Mouse (Mus musculus) forebrain, embryonic 10.5 days (tissue): ENCODE measurements around the gene Rbm10. TPM values are rescaled to one million over a fixed set of nuclear protein-coding genes. Genes with fewer than 3 reads are reported as not detected.

ENCODE experiments used
- DNase-seq: peaks from one replicate; pipeline ENCODE4 v3.0.0-alpha.2; 2017; ENCODE audit warnings: low spot score; ENCODE audit errors: extremely low spot score
- H3K27ac ChIP-seq: fragments of 300-500 bp; sonication (generic); 2 replicates; pipeline ENCODE4 v1.5.1; 2016; ENCODE audit warnings: mild to moderate bottlenecking
- H3K27me3 ChIP-seq: fragments of 300-500 bp; sonication (generic); 2 replicates; pipeline ENCODE4 v1.6.1; 2016; ENCODE audit warnings: mild to moderate bottlenecking; ENCODE audit not compliant: poor library complexity, severe bottlenecking
- H3K36me3 ChIP-seq: fragments of 300-500 bp; sonication (generic); replicated peaks from 2 replicates; pipeline ENCODE4 v1.6.1; 2016; ENCODE audit warnings: mild to moderate bottlenecking, moderate library complexity
- H3K4me1 ChIP-seq: fragments of 300-500 bp; sonication (generic); 2 replicates; pipeline ENCODE4 v1.6.1; 2016
- H3K4me3 ChIP-seq: fragments of 300-500 bp; sonication (generic); 2 replicates; pipeline ENCODE4 v1.5.1; 2016; ENCODE audit warnings: mild to moderate bottlenecking, moderate library complexity
- H3K9me3 ChIP-seq: fragments of 300-500 bp; sonication (generic); 2 replicates; pipeline ENCODE4 v1.6.1; 2016; ENCODE audit warnings: mild to moderate bottlenecking, moderate library complexity
- WGBS: fragments of 180-500 bp; shearing (Covaris S2); methylation state at CpG from one replicate; pipeline ENCODE4 v1.1.7; 2016; 5-methylcytosine and 5-hydroxymethylcytosine counted together
- polyA plus RNA-seq: library from polyadenylated mRNA; unstranded; fragments of >200 nt; fragmentation: Nextera tagmentation; extraction: Ambion mirVana; gene quantifications from 2 replicates; pipeline ENCODE4 v1.2.1, GENCODE M21; 2016

The Rbm10 gene
- polyA plus RNA-seq, 1 experiment from 2014 or later = 110 TPM

DNA sequence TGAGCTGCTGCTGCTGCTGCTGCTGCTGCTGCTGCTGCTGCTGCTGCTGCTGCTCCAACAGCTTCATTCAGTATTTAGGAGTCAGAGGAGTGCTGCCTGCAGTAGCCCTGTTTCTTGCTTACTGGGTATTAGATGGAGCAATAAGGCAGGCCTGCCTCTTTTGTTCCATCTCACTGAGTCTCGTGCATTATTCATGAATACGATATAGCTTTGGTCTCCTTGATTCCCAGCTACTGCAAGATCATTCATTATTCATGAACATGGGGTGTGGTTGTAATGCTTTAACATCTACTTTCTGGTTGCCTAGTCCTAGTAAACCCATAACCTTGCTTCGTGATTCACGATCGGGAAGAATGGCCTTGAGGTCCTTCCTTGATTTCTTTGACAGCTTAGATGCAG is 45.0 kb downstream of the Rbm10 start:
- H3K9me3 ChIP-seq = no peaks in the 10 kb centered on the region
- peaks cover 10% of the 10 kb centered on the region for H3K4me1 ChIP-seq
- no peaks in the 10 kb centered on the region for H3K27me3 ChIP-seq
- peaks cover 27% of the 10 kb centered on the region for H3K36me3 ChIP-seq
- H3K4me3 ChIP-seq = peak overlapping the region; percentile 66; the same call in 1 of the 2 replicates
- no peak overlapping the region for H3K27ac ChIP-seq
- DNase-seq = no peak
- WGBS = 26% methylated on average over 5 of the region's 5 CpGs

GRCm38 (mm10) chrX:20662716-20663443 is 45.6 kb downstream of the Rbm10 start:
- peaks cover 33% of the 10 kb centered on the region for H3K36me3 ChIP-seq
- peak overlapping the region; percentile 66 for H3K4me3 ChIP-seq
- no peaks in the 10 kb centered on the region for H3K9me3 ChIP-seq
- peak overlapping the region; percentile 90 for H3K27ac ChIP-seq
- peaks cover 10% of the 10 kb centered on the region for H3K4me1 ChIP-seq
- H3K27me3 ChIP-seq = no peaks in the 10 kb centered on the region
- peak; percentile 80 for DNase-seq
- 14% methylated on average over 28 of the region's 28 CpGs for WGBS

DNA sequence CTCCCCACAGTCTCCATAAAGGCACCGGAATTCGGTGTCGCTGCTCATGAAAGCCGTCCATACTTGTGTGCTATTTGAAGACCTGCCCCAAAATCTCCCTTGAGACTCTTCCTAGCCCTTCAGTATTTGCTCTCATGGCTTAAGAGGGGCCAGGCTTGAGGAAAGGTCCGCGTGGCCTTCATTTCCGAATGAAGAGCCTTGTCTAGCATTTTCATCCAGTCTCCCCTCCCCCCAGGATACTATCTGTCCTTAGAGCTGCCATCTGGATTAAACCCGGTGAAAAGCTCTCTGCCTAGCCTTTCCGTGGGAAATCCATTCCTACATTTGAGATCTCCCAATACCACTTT is 46.1 kb downstream of the Rbm10 start:
- DNase-seq = no peak
- H3K9me3 ChIP-seq = no peaks in the 10 kb centered on the region
- H3K4me3 ChIP-seq = peak overlapping the region; percentile 66
- H3K27me3 ChIP-seq = no peaks in the 10 kb centered on the region
- WGBS = 19% methylated on average over 9 of the region's 9 CpGs
- peaks cover 38% of the 10 kb centered on the region for H3K36me3 ChIP-seq
- peaks cover 10% of the 10 kb centered on the region for H3K4me1 ChIP-seq
- H3K27ac ChIP-seq = peak overlapping the region; percentile 90

DNA sequence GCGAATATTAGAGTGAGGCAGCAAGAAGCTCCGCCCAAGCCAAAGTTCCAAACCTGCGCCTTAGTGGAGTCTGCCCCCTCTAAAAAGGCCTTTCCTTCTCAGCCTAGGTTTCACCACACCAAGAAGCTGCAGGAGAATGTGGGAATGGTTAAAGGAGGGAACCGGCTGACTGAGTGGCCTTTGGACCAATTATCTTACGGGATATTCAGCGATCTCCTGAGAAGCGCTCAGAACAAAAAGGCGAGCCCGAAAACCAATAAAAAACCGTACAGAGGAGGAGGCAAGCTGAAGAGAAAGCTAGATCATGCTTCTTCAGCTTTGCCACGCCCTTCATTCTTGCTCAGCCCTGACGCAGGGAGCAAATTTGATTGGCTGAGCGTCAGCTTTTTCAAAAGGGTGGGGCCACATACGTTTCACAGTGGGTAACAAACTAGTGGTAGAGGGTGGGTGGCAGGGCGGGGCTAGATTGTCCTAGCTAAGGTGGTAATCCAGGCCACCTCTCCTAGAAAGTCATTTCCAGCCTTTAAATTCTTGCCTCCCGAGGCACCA is 70.3 kb downstream of the Rbm10 start, which contains the start of gene Cdk16:
TSS of gene Cdk16 (plus strand) at position 436 of the 549 bp plus-strand sequence.
- Histone ChIP-seq H3K36me3 (peaks cover 31% of the 10 kb centered on the region), H3K9me3 (no peaks in the 10 kb centered on the region), H3K27me3 (no peaks in the 10 kb centered on the region), H3K4me1 (peaks cover 20% of the 10 kb centered on the region), H3K4me3 (peak within 1 kb of the TSS; percentile 67), H3K27ac (peak within 1 kb of the TSS; percentile 93)
- 16% methylated on average over 16 of the region's 16 CpGs for WGBS
- peak; percentile 80 for DNase-seq

DNA sequence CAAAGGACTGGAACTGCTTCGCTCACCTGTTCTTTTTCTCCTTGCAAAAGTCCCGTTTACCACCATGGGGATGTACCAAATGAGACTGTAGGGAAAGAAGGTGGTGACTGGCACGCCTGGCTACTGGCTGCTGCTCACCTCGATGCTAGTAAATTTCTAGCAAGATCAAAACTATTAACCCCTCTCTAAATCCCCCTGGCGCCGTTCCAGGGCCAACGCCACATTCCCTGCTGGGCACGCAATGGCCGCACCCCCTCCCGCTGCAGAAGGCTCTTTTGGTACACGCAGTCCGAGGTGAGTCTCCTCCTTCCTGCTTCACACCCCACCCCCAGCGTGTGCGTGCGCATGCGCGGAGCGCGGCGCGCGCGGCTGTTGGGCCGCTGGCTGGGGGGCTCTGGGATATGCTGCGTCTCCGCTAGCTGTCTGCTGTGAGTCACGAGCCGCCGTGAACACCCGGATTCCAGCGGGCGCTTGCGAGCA is 70.8 kb downstream of the Rbm10 start:
- no peaks in the 10 kb centered on the region for H3K27me3 ChIP-seq
- H3K4me1 ChIP-seq = peaks cover 20% of the 10 kb centered on the region
- H3K9me3 ChIP-seq = no peaks in the 10 kb centered on the region
- peak overlapping the region; percentile 93 for H3K27ac ChIP-seq
- peak; percentile 77 for DNase-seq
- WGBS = 13% methylated on average over 33 of the region's 33 CpGs
- peak overlapping the region; percentile 67 for H3K4me3 ChIP-seq
- peaks cover 31% of the 10 kb centered on the region for H3K36me3 ChIP-seq

- DNase-seq = peak; percentile 62
- Histone ChIP-seq H3K27me3 (no peaks in the 10 kb centered on the region), H3K4me1 (peaks cover 20% of the 10 kb centered on the region), H3K4me3 (peak overlapping the region; percentile 67), H3K27ac (peak overlapping the region; percentile 93), H3K9me3 (no peaks in the 10 kb centered on the region), H3K36me3 (peaks cover 31% of the 10 kb centered on the region)
- WGBS = 18% methylated on average over 29 of the region's 35 CpGs
Measured at GRCm38 (mm10) chrX:20688615-20689014, 71.3 kb downstream of the Rbm10 start.

GRCm38 (mm10) chrX:20691566-20691965 is 74.3 kb downstream of the Rbm10 start:
- no peaks in the 10 kb centered on the region for H3K27me3 ChIP-seq
- peaks cover 19% of the 10 kb centered on the region for H3K4me1 ChIP-seq
- no peak for DNase-seq
- WGBS = 77% methylated on average over 3 of the region's 3 CpGs
- no peak overlapping the region for H3K4me3 ChIP-seq
- no peaks in the 10 kb centered on the region for H3K9me3 ChIP-seq
- no peak overlapping the region for H3K27ac ChIP-seq
- peaks cover 53% of the 10 kb centered on the region for H3K36me3 ChIP-seq

DNA sequence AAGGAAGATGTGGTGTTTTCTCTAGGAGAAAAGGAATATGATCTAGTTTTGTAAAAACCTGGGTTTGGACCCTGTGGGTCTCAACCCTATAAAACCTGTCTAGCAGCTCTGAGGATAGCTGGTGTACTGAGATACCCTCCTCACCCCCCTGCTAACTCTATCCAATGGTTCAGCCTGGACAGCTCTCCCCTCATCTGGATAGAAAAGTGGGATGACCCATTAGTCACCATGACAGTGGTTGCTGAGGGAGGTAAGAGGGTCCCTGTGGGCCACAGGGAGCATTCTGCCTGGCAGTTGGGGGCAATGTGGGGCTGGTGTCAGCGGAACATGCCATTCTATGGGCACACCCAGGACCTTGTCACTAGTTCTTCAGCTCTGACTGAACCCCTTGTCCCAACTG is 75.3 kb downstream of the Rbm10 start:
- no peak for DNase-seq
- Histone ChIP-seq H3K4me1 (peaks cover 12% of the 10 kb centered on the region), H3K36me3 (peaks cover 63% of the 10 kb centered on the region), H3K27ac (no peak overlapping the region), H3K4me3 (no peak overlapping the region), H3K27me3 (no peaks in the 10 kb centered on the region), H3K9me3 (no peaks in the 10 kb centered on the region)
- WGBS = 94% methylated on average over 1 of the region's 1 CpGs

DNA sequence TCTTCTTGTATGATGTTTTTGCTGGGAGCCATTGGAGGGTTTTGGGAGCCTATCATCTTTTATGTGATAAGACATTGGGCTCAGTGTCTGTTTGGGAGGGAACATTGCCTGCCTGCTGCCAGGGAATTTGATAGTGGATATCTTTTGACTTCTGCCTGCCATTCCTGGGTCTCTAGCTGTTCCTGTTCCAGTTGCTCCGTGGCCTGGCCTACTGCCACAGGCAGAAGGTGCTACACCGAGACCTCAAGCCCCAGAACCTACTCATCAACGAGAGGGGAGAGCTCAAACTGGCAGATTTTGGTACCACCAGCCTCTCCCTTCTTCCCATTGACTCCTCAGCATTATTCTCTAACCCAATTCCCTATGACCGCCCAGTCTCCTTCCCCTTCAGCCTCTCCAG is 78.5 kb downstream of the Rbm10 start:
- peaks cover 84% of the 10 kb centered on the region for H3K36me3 ChIP-seq

More for the DNA sequence above, 78.5 kb downstream of the Rbm10 start:
- Histone ChIP-seq H3K9me3 (no peaks in the 10 kb centered on the region), H3K27ac (no peak overlapping the region), H3K4me3 (no peak overlapping the region), H3K27me3 (no peaks in the 10 kb centered on the region), H3K4me1 (no peaks in the 10 kb centered on the region)
- 92% methylated on average over 4 of the region's 4 CpGs for WGBS
- no peak for DNase-seq

Other genes with a start within 250 kb of the Rbm10 start
- 11.3 and 12.1 TPM in 2 replicates for gene Jade3, start 191.8 kb upstream of the Rbm10 start, polyA plus RNA-seq
- 0.16 and 0.17 TPM in 2 replicates for gene Rgn, start 67.7 kb upstream of the Rbm10 start, polyA plus RNA-seq
- 173 and 180 TPM in 2 replicates for gene Ndufb11, start 116 bp downstream of the Rbm10 start, polyA plus RNA-seq
- gene Uba1, start 40.8 kb downstream of the Rbm10 start, polyA plus RNA-seq = 251 and 252 TPM in 2 replicates
- 109 and 113 TPM in 2 replicates for gene Cdk16, start 70.5 kb downstream of the Rbm10 start, polyA plus RNA-seq
- 51.7 and 54.1 TPM in 2 replicates for gene Usp11, start 86.4 kb downstream of the Rbm10 start, polyA plus RNA-seq
- gene Araf, start 180.3 kb downstream of the Rbm10 start, polyA plus RNA-seq = 91.9 and 96.6 TPM in 2 replicates